Mouse (Mus musculus) NIH3T3 (cell line): Measurements from ENCODE around the gene Uba52.

ENCODE experiments used
- DNase-seq: peaks from one replicate; pipeline ENCODE4 v3.0.0-alpha.2; 2012; ENCODE audit warnings: low read depth

Uba52 gene

GRCm38 (mm10) chr8:70510228-70510915 lies at the start of gene Uba52:
Uba52 (minus strand) TSS chr8:70510801.
- peak; percentile 99 for DNase-seq

GRCm38 (mm10) chr8:70560096-70560495 lies 49.5 kb upstream of the Uba52 start:
- peak; percentile 43 for DNase-seq

- DNase-seq: peak; percentile 40
These were observed 48.4 kb upstream of the Uba52 start for GRCm38 (mm10) chr8:70558983-70559382.

GRCm38 (mm10) chr8:70558334-70558733 lies 47.7 kb upstream of the Uba52 start:
- no peak for DNase-seq

GRCm38 (mm10) chr8:70555079-70555747 lies 44.6 kb upstream of the Uba52 start:
- no peak for DNase-seq

- DNase-seq: peak; percentile 74
These were observed 43.1 kb upstream of the Uba52 start for GRCm38 (mm10) chr8:70553740-70554139.

- DNase-seq: no peak
These were observed 42.2 kb upstream of the Uba52 start for GRCm38 (mm10) chr8:70552836-70553235.

GRCm38 (mm10) chr8:70551558-70552161 lies 41.1 kb upstream of the Uba52 start:
- no peak for DNase-seq

GRCm38 (mm10) chr8:70549412-70550184 lies 39.0 kb upstream of the Uba52 start:
- no peak for DNase-seq

- no peak for DNase-seq
These were observed 37.2 kb upstream of the Uba52 start for GRCm38 (mm10) chr8:70547762-70548161.

GRCm38 (mm10) chr8:70546412-70546811 lies 35.8 kb upstream of the Uba52 start:
- no peak for DNase-seq

GRCm38 (mm10) chr8:70544200-70544687 lies 33.6 kb upstream of the Uba52 start:
- peak; percentile 54 for DNase-seq

GRCm38 (mm10) chr8:70541081-70541480 lies 30.5 kb upstream of the Uba52 start:
- DNase-seq: no peak

GRCm38 (mm10) chr8:70540507-70541071 lies 30.0 kb upstream of the Uba52 start:
- peak; percentile 72 for DNase-seq

- no peak for DNase-seq
These were observed 29.5 kb upstream of the Uba52 start for GRCm38 (mm10) chr8:70540013-70540506.

- DNase-seq: peak; percentile 100
These were observed 28.6 kb upstream of the Uba52 start, which contains the start of gene Ell for GRCm38 (mm10) chr8:70539077-70539813. Ell (plus strand) TSS chr8:70539457.

GRCm38 (mm10) chr8:70538633-70539076 lies 28.1 kb upstream of the Uba52 start:
- DNase-seq: peak; percentile 100

GRCm38 (mm10) chr8:70538024-70538579 lies 27.5 kb upstream of the Uba52 start:
- peak; percentile 84 for DNase-seq

- DNase-seq: no peak
These were observed 25.1 kb upstream of the Uba52 start for GRCm38 (mm10) chr8:70535701-70536100.

GRCm38 (mm10) chr8:70535221-70535620 lies 24.6 kb upstream of the Uba52 start:
- no peak for DNase-seq
